Mouse (Mus musculus) kidney, adult 2 months (tissue): ENCODE measurements around the gene Cebpa.

ENCODE experiments used
- CTCF ChIP-seq: fragments of 200-500 bp; conservative IDR thresholded peaks from 2 replicates; pipeline ENCODE4 v1.5.1; 2011; ENCODE audit warnings: low read depth, mild to moderate bottlenecking, control low read depth, low read length, moderate library complexity, mixed read lengths; ENCODE audit not compliant: insufficient read depth, insufficient read length
- POLR2A ChIP-seq: fragments of 200-500 bp; IDR thresholded peaks from one replicate; pipeline ENCODE4 v1.6.1; 2011; ENCODE audit warnings: low read depth, low read length, control low read depth

DNA sequence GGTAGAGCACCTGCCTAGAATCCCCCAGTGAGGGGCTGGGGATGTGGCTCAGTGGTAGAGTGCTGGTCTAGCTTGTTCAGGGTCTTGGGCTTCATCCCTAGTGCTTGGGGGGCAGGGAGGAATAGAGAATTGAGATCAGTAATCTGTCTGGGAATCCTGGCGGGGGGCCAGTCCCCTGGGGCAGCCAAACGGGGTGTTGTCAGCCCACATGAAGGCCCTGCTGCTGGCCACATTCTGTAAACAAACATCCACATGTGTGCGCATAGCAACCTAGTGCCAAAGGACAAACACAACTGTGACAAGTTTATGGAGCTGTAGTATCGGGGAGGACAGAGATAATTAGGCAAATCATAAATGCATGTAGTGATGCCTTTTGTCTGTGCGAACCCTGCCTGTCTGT lies 15.5 kb downstream of the Cebpa start:
- TF ChIP-seq CTCF (no peak), POLR2A (no peak)
